Mouse (Mus musculus) neural tube, embryonic 14.5 days (tissue): ENCODE data around the gene Klre1. TPM values are rescaled to one million over a fixed set of nuclear protein-coding genes. Genes with fewer than 3 reads are reported as not detected.

Experiments
- ATAC-seq: fragments of 200-750 bp; cut with Nextera tagmentation; 2 replicates; pipeline ENCODE4 v1.8.0; 2017; ENCODE audit warnings: low read depth, mild to moderate bottlenecking, moderate TSS enrichment, moderate library complexity
- H3K27ac ChIP-seq: fragments of 300-500 bp; sonication (generic); 2 replicates; pipeline ENCODE4 v1.5.1; 2014; ENCODE audit warnings: low read depth, mild to moderate bottlenecking, control low read depth, low read length, moderate library complexity, mixed read lengths
- H3K27me3 ChIP-seq: fragments of 300-500 bp; sonication (generic); 2 replicates; pipeline ENCODE4 v1.6.1; 2014; ENCODE audit warnings: low read length; ENCODE audit not compliant: control insufficient read depth, insufficient read depth
- H3K36me3 ChIP-seq: fragments of 300-500 bp; sonication (generic); 2 replicates; pipeline ENCODE4 v1.6.1; 2014; ENCODE audit warnings: low read length, mixed read lengths; ENCODE audit not compliant: control insufficient read depth, insufficient read depth
- H3K4me1 ChIP-seq: fragments of 300-500 bp; sonication (generic); 2 replicates; pipeline ENCODE4 v1.6.1; 2014; ENCODE audit warnings: low read length; ENCODE audit not compliant: control insufficient read depth, insufficient read depth
- H3K4me2 ChIP-seq: fragments of 300-500 bp; sonication (generic); 2 replicates; pipeline ENCODE4 v1.6.1; 2014; ENCODE audit warnings: mild to moderate bottlenecking, low read depth, low read length, control low read depth
- H3K4me3 ChIP-seq: fragments of 300-500 bp; sonication (generic); 2 replicates; pipeline ENCODE4 v1.5.1; 2014; ENCODE audit warnings: low read depth, low read length, control low read depth, mixed read lengths
- H3K9ac ChIP-seq: fragments of 300-500 bp; sonication (generic); replicated peaks from 2 replicates; pipeline ENCODE4 v1.6.1; 2014; ENCODE audit warnings: low read depth, mild to moderate bottlenecking, control low read depth, low read length, mixed read lengths
- H3K9me3 ChIP-seq: fragments of 300-500 bp; sonication (generic); 2 replicates; pipeline ENCODE4 v1.6.1; 2016; ENCODE audit warnings: low read length; ENCODE audit not compliant: control insufficient read depth
- WGBS: fragments of 180-500 bp; shearing (Covaris S2); extraction: QIAGEN DNeasy Blood & Tissue Kit; methylation state at CpG from one replicate; pipeline ENCODE4 v1.1.7; 2014; 5-methylcytosine and 5-hydroxymethylcytosine counted together
- polyA plus RNA-seq: library from polyadenylated mRNA; unstranded; fragments of >200 nt; fragmentation: Nextera tagmentation; extraction: Ambion mirVana; gene quantifications from 2 replicates; pipeline ENCODE4 v1.2.1, GENCODE M21; 2014

Gene Klre1
- polyA plus RNA-seq, result not detected in 2 replicates

DNA sequence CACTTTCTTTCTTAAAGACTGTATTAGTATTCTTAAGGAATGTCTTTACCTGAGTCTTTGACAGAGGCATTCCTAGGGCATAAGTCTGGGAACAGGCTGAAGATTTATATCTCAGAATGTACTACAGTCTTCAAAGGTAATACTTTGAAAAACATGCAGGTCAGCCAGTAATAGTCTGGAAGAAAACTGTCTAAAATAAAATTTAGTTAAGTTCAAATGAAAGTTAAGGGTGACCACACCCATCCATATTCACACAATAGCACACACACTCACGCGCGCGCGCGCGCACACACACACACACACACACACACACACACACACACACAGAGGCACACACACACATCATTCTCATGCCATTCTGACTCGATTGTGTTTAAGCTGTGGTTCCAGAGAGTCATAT is at the start of gene Klre1:
Gene Klre1 (plus strand): TSS at position 301 of the 400 bp plus-strand sequence.
- 90% methylated on average over 8 of the region's 8 CpGs for WGBS
- Histone ChIP-seq H3K9me3 (no peaks in the 10 kb centered on the region), H3K27ac (no peak within 1 kb of the TSS), H3K27me3 (no peaks in the 10 kb centered on the region), H3K36me3 (no peaks in the 10 kb centered on the region), H3K4me3 (no peak within 1 kb of the TSS), H3K4me1 (no peaks in the 10 kb centered on the region), H3K9ac (no peak within 1 kb of the TSS), H3K4me2 (no peak within 1 kb of the TSS)
- no peak for ATAC-seq

DNA sequence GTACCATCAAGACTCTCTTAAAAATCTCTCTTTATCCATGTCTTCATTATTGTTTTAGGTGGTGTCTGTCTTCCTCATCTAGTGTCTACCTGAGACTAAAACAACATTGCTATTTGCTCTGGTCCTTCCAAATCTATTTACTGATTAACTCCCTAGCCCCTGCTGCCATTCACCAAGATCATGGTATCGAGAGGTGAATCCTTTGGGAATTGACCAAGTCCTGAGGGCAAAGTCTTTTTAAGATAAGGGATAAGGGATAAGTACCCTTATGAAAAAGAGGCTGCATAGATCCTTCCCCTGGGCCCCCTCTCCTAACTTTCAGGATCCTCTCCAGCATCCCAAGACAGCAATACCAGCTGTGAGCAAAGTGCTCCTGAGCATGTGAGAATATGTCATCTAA is 48.1 kb upstream of the Klre1 start:
- Histone ChIP-seq H3K4me1 (peaks cover under 1% of the 10 kb centered on the region; the same call in 1 of the 2 replicates), H3K9me3 (no peaks in the 10 kb centered on the region), H3K27me3 (no peaks in the 10 kb centered on the region), H3K4me2 (no peak overlapping the region), H3K4me3 (no peak overlapping the region), H3K9ac (no peak overlapping the region), H3K36me3 (no peaks in the 10 kb centered on the region), H3K27ac (no peak overlapping the region)
- WGBS, result 84% methylated on average over 1 of the region's 1 CpGs
- no peak for ATAC-seq

DNA sequence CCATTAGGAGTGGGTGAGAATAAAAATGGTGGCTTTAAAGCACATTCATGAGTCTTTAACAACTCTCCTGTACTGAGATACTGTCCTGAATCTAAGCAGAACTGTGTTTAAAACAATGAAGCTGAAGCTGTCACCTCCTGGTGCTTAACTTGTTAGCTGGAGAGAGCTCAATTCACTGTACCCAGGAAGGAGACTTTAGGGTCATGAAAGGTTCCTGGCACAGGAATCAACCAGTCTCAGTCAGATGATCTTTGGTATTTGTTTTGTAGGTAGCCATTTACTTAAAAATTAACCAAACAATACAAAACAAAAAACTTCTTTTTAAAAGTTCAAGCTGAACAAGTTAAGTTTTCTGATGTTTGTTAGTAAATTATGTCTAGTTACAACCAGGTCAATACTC is 47.4 kb upstream of the Klre1 start:
- H3K27me3 ChIP-seq, result no peaks in the 10 kb centered on the region
- H3K9me3 ChIP-seq, result no peaks in the 10 kb centered on the region
- no peak overlapping the region for H3K27ac ChIP-seq
- H3K4me3 ChIP-seq, result no peak overlapping the region
- no peak overlapping the region for H3K9ac ChIP-seq
- peaks cover 7% of the 10 kb centered on the region for H3K4me1 ChIP-seq
- ATAC-seq, result no peak
- no peaks in the 10 kb centered on the region for H3K36me3 ChIP-seq
- H3K4me2 ChIP-seq, result no peak overlapping the region

DNA sequence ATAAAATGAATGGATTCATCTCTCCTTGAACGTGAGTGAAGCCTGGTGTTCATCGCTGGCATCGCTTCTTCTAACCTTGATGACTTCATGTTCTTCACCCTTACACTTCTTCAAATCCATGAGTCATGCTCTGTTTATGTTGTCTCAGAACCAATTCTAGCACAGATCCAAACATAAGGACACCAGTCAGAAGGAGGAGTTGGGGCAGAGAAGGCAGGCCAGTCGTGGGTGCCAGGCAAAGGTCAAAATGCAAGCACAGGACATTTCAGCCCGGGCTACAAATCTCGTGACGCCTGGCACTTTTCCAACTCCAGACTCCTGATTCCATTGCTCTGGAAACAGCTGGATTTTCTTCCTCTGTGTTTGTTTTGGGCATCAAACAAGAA is 45.2 kb upstream of the Klre1 start:
- Histone ChIP-seq H3K36me3 (peaks cover 3% of the 10 kb centered on the region; the same call in 1 of the 2 replicates), H3K4me3 (peak overlapping the region; percentile 61), H3K4me2 (peak overlapping the region; percentile 78), H3K9ac (peak overlapping the region; percentile 65), H3K9me3 (no peaks in the 10 kb centered on the region), H3K27me3 (no peaks in the 10 kb centered on the region), H3K27ac (peak overlapping the region; percentile 68), H3K4me1 (peaks cover 19% of the 10 kb centered on the region)
- ATAC-seq, result peak; percentile 26
- 32% methylated on average over 7 of the region's 7 CpGs for WGBS

DNA sequence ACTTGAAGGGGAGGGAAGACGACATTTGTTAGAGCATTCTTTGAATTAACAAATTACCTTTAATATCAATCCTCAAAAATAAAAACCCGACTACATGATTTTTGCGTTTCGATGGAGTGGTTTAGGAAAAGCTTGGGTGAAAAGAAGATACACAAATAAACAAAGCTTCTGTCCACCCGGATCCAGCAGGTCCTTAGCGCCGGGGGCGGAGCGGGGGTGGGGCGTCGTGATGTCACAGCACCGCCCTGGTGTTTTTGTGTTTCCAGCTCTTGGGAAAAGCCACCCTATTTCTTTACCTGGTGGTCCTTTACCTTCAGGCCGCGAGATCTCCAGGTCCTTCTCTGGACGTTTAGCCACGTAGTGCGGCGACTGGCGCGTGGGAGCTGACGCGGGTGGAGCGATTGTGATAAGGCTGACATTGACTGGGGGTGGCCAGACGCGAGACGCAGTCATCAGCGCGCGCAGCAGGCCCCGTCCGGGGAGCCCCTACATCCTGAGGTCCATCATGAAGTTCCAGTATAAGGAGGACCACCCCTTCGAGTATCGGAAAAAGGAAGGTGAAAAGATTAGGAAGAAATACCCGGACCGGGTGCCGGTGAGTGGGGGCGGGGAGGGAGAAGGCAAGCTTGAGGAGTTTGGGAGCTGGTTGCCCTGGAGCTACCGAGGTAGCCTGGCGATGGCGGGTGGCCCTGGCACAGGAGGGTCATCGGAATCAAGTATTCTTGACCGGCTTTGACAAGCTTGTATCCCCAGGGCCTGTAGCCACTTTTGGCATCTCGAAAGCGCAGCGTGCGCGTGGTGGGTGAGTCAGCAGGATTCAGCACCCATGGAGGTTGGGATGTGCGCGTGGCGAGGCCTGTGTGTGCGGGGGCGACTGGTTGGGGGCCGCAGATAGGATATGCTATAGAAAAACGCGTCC is 44.5 kb upstream of the Klre1 start, which contains the start of gene Gabarapl1:
Gene Gabarapl1 (plus strand): TSS at position 219 of the 919 bp plus-strand sequence.
- under 1% methylated on average over 55 of the region's 55 CpGs for WGBS
- H3K9ac ChIP-seq, result peak within 1 kb of the TSS; percentile 65
- ATAC-seq, result peak; percentile 86
- H3K27ac ChIP-seq, result peak within 1 kb of the TSS; percentile 68
- H3K4me2 ChIP-seq, result peak within 1 kb of the TSS; percentile 78
- H3K9me3 ChIP-seq, result no peaks in the 10 kb centered on the region
- H3K4me3 ChIP-seq, result peak within 1 kb of the TSS; percentile 61
- no peaks in the 10 kb centered on the region for H3K27me3 ChIP-seq
- H3K36me3 ChIP-seq, result peaks cover 4% of the 10 kb centered on the region; the same call in 1 of the 2 replicates
- peaks cover 19% of the 10 kb centered on the region for H3K4me1 ChIP-seq

DNA sequence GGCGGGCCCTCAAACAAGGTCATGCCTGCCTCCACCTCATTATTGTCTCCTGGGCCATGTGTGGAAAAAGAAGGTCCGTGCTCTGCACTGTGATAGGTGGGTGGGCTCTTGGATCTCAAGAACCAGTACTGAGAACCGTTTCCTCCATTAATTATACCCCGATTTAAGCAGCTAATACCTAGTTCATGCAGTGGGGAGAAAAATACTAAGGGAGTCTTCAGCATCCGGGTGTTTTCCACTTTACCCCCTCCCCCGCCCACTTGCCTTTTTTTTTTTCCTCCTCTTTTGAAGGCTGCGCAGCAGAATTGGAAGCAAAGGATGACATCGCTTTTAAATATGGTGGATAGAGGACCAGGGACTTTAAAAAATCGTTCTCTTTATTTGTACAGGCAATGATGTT is 43.6 kb upstream of the Klre1 start:
- 9% methylated on average over 9 of the region's 9 CpGs for WGBS
- peak; percentile 70 for ATAC-seq
- H3K36me3 ChIP-seq, result peaks cover 11% of the 10 kb centered on the region

DNA sequence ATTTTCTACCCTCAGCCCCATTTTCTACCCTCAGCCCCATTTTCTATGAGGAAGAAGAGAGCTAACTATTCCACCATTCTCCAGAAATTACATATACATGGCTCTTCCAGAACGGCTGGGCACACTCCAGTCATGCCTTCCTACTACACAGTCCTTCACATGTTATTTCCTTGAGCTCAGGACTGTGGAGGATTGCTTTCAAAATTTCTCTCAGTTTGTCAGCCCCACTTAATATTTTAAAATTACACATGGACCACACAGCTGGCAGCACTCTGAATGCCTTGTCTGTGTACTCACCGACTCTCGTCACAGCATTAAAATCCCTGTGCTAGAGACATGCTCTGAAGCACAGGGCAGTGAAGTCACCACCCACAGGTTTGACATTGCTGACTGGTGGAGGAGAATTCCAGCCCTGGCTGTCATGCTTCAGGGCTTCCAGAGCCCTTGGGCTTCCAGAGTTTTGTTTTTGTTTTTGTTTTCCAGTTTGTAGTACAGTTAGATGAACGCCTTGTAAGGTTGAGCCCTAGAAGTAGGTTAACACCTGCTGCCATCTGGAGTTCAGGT is 43.0 kb upstream of the Klre1 start:
- H3K27me3 ChIP-seq, result no peaks in the 10 kb centered on the region
- peak overlapping the region; percentile 68; the same call in 1 of the 2 replicates for H3K27ac ChIP-seq
- H3K4me2 ChIP-seq, result peak overlapping the region; percentile 78
- ATAC-seq, result peak; percentile 12
- peaks cover 18% of the 10 kb centered on the region for H3K36me3 ChIP-seq
- H3K9me3 ChIP-seq, result no peaks in the 10 kb centered on the region
- 36% methylated on average over 4 of the region's 4 CpGs for WGBS
- peak overlapping the region; percentile 65 for H3K9ac ChIP-seq
- H3K4me3 ChIP-seq, result peak overlapping the region; percentile 61
- peaks cover 19% of the 10 kb centered on the region for H3K4me1 ChIP-seq

More for the DNA sequence above, 43.6 kb upstream of the Klre1 start:
- no peaks in the 10 kb centered on the region for H3K9me3 ChIP-seq
- peak overlapping the region; percentile 65 for H3K9ac ChIP-seq
- no peaks in the 10 kb centered on the region for H3K27me3 ChIP-seq
- peak overlapping the region; percentile 78 for H3K4me2 ChIP-seq
- H3K4me1 ChIP-seq, result peaks cover 19% of the 10 kb centered on the region
- peak overlapping the region; percentile 68 for H3K27ac ChIP-seq
- peak overlapping the region; percentile 61 for H3K4me3 ChIP-seq

DNA sequence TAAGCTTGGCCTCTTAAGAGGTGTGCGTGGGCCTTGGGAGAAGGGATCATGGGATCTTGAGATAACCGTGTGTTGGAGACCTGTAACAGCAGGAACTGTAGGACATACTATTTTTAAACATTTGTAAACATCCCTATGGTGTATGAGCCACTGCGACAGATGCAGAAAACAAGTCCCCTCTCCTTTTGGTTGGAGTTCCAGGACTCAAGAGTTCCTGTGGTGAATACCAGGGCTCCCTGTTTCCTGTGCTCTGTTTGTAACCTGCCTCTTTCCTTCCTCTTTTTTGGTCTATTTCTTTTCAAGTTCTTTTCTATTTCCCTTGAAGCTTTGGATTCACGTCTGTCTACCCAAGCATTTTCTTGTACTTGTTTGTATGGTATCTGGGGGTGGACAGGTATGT is 42.0 kb upstream of the Klre1 start:
- ATAC-seq, result no peak
- Histone ChIP-seq H3K9me3 (no peaks in the 10 kb centered on the region), H3K4me3 (peak overlapping the region; percentile 61), H3K27ac (no peak overlapping the region), H3K4me2 (peak overlapping the region; percentile 78), H3K27me3 (no peaks in the 10 kb centered on the region), H3K9ac (no peak overlapping the region; the same call in 1 of the 2 replicates), H3K36me3 (peaks cover 22% of the 10 kb centered on the region), H3K4me1 (peaks cover 19% of the 10 kb centered on the region)
- WGBS, result 79% methylated on average over 4 of the region's 4 CpGs

DNA sequence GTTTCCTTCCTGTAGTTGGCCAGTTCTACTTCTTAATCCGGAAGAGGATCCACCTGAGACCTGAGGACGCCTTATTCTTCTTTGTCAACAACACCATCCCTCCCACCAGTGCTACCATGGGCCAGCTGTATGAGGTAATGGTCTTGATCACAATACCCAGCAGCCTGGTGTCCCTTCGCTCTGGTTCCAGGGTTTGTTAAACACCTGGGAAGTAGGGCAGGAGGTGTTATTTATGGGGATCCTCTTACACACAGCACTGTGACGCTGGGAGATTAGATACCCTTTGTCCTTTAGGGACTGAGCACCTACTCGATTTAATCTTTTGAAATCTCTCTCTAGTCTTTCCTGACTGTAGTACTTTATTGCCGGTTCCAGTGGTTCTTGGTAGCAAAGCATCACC is 39.1 kb upstream of the Klre1 start:
- H3K27me3 ChIP-seq, result no peaks in the 10 kb centered on the region
- peaks cover 19% of the 10 kb centered on the region for H3K4me1 ChIP-seq
- H3K9ac ChIP-seq, result no peak overlapping the region
- 94% methylated on average over 6 of the region's 6 CpGs for WGBS
- ATAC-seq, result no peak
- H3K4me3 ChIP-seq, result no peak overlapping the region
- no peak overlapping the region for H3K4me2 ChIP-seq
- peaks cover 43% of the 10 kb centered on the region for H3K36me3 ChIP-seq
- no peaks in the 10 kb centered on the region for H3K9me3 ChIP-seq
- no peak overlapping the region for H3K27ac ChIP-seq
